Mouse (Mus musculus) gastrocnemius, adult 18-20 months (tissue): ENCODE results near the gene C1ql2. TPM values are rescaled to one million over a fixed set of nuclear protein-coding genes. Genes with fewer than 3 reads are reported as not detected.
A peak's percentile ranks its signal among the peaks of the same experiment; 100 is the strongest.

Experiments used
- DNase-seq: peaks from one replicate; pipeline ENCODE4 v3.0.0; 2021; ENCODE audit warnings: low spot score
- long read RNA-seq, 2 experiments: library from polyadenylated mRNA; stranded (forward); transcript quantifications; one replicate each; pipeline ENCODE4 v2.0.0; 2021
- total RNA-seq, 2 experiments: library from RNA; stranded (reverse); gene quantifications; 2 replicates each; pipeline ENCODE4 v1.2.3; 2021

The C1ql2 gene
- total RNA-seq, result not detected
- long read RNA-seq, experiment 1, result 0 reads
- long read RNA-seq, experiment 2, result 0 reads

DNA sequence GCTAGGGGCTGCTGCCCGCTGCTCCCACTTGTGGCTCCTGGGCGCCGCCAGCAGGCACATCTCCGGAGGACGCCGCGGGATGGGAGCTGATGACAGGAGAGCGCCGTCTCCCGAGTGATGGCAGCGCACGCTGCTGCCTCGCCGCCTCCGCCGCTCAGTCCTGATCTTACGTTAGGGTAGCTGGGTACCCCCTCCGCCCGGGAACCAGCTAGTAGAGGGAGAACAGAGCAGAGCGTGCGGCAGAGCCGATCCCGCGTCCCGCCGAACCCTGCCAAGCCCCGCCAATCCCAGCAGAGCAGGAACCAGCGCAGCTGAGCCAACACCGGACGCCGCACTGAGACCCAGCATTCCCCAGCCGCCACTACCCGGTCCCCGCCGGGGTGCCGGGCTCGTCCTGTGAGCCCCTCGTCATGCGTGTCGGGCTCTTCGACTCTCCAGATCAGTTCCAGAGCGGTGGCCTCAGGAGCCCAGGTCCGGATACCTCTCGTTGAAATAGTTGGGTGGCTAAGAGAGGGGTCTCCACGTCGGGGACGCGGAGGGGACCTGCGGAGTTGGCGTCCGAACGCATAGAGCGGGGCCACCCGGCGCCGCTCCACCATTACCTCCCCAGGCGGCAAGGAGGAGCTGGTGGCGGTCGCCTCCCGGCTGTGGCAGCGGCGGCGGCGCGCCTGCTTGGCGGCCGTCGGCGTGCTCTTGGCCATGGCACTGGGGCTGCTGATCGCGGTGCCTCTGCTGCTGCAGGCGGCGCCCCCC is at the start of gene C1ql2:
Gene C1ql2 (plus strand): TSS at position 164 of the 753 bp plus-strand sequence.
- DNase-seq, result no peak

DNA sequence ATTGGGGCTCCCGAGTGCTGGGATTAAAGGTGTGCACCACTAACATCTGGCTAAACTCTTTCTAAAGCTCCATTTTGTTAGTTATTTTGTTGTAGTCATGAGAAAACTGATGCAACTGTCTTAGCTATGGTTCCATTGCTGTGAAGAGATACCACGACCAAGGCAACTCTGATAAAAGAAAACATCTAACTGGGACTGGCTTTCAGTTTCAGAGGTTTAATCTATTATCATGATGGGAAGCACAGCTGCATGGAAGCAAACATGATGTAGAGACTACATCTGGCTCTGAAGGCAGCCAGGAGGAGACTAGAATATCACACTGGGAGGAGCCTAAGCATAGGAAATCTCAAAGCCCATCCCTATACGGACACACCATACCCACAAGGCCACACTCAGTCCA is 48.7 kb upstream of the C1ql2 start:
- no peak for DNase-seq

GRCm38 (mm10) chr1:120293803-120294202 is 46.6 kb upstream of the C1ql2 start:
- no peak for DNase-seq

- no peak for DNase-seq
Observed at GRCm38 (mm10) chr1:120296936-120297335, 43.4 kb upstream of the C1ql2 start.

GRCm38 (mm10) chr1:120305801-120306200 is 34.6 kb upstream of the C1ql2 start:
- DNase-seq, result no peak

DNA sequence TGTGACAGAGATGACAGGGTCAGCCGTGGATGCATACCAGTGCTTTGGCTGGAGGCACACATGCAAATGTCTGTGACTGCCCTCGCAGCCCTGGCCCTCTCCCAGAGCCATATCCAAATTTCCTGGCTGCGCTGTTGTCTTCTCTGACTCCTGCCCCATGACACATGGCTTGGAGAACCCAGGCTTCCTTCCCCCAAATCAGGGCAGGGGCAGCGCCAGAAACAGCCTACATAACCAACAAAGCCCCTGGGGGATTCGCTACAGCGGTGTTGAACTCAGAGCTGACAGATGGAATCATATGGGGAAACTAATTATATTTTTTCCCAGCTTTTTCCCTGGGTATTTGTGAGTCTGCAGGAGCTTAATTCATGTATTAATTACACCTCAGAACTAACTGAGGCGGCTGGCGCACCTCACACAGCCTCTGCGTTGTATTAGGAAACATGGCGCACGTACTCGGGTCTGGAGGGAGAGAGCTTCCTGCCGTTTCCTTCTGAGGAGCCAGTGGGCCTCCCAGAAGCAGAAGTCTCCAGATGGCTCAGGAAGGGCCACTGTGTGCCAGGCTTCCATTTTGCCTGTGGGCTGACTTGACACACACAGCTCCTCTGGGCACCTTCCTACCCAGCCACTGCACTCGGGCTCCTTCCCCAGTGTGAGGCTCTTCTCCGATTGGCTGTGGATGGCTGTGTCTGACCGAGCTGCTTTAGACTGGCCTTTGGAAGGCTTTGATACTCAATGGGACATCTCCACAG is 18.9 kb upstream of the C1ql2 start:
- DNase-seq, result no peak

- DNase-seq, result no peak
Observed at GRCm38 (mm10) chr1:120323131-120323561, 17.2 kb upstream of the C1ql2 start.

DNA sequence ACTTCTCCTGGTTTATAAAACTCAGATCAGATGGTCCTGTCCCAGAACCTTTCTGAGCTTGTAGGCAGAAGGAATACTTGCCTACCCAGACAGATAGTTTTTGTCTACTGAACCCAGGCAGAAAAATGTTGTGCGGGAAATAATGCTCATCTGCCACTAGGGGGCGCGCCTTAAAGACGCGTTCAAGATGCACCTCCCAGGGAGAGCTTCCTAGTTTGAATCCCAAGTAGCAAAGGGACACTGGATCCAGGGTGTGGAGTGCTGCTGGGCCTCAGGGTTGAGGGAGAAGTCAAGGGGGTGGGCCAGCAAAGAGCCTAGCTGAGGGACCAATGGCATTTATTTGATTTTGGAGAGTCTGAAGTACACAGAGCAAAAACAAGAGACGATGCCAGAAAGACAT is 12.7 kb upstream of the C1ql2 start:
- peak; percentile 20 for DNase-seq

DNA sequence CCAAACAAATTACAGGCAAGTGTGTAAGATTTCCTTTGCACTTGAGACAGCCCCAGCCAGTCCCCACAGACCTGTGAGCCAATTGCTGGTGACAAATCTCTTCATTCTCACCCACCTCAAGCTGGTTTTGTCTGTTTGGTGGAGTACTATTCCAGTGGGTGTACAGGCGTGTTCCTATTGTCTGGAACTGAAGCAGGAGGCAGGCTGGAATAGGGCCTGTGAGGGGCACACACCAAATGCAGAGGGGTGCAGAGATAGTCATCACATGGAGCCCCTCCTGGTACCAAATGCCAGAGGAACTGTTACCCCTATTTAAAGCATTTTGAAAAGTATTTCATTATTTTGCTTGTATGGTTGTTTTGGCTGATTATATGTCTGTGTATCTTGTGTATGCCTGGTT is 12.2 kb upstream of the C1ql2 start:
- no peak for DNase-seq

DNA sequence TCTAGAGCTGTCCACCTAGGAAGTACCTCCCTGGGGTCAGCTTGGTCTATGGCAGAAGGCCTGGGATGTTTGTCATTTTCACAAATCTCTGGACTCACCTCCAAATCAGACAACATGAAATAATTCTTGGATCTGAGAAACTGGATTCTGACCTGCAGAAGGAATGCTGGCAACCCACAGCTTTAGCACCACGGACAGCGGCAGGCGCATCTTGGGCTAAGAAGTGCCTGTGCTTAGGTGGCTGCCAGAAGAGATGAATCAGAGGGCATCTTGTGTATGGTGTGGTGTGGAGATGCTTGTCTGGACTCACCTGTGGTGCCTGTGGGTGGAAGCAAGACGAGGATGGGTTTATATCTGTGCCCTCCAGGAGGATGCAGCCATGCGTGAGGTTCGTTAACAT is 8.5 kb upstream of the C1ql2 start:
- no peak for DNase-seq

DNA sequence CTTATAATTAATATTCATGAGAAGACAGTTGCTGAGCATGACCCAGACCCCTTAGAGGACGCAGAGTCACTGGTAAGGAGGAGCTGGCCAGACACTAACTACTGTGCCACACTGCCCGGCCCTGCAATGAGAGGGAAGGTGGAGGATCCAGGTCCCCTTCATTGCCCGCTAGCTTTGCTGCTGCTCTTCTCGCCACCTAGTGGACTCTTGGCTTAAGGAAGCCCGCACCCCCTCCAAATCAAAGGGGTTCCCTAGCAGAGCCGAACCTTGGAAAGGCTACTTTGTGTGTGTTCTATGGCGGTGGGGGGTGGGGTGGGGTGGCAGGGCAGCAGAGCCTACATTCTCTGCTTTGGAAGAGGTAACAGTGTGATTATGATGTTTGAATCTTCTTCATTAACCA is 2.4 kb upstream of the C1ql2 start:
- DNase-seq, result no peak

DNA sequence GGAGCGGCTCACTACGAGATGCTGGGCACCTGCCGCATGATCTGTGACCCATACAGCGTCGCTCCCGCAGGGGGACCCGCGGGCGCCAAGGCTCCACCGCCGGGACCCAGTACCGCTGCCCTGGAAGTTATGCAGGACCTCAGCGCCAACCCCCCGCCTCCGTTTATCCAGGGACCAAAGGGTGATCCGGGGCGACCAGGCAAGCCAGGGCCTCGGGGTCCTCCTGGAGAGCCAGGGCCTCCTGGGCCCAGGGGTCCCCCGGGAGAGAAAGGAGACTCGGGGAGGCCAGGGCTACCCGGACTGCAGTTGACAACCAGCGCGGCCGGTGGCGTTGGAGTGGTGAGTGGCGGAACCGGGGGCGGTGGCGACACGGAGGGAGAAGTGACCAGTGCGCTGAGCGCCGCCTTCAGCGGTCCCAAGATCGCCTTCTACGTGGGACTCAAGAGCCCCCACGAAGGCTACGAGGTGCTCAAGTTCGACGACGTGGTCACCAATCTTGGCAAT is 842 bp downstream of the C1ql2 start:
- DNase-seq, result no peak

DNA sequence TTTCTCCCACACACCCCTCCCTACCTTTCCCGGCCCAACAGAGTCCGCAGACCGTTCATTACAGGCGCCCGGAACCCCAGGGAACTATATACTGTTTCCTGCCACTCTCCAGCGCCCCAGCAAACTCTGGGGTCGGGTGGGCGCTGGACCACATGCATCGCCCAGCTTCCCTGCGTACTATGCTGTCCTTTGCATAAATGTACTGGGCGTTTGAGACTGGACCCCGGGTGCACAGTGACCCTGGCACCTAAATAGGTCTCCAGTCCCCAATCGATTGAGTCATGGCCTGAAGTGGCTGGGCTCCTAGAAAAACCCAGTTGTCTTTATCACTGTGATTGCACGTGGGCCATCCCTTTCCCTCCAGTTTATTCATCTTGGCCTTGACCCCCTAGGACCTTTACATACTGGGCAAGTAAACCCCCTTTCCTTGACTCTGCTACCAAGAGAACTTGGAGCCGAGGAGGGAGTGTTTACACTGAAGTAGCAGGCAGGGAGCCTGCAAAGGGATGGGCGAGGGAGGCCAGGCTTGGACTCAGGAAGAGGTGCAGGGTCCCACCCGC is 1.5 kb downstream of the C1ql2 start:
- DNase-seq, result no peak

DNA sequence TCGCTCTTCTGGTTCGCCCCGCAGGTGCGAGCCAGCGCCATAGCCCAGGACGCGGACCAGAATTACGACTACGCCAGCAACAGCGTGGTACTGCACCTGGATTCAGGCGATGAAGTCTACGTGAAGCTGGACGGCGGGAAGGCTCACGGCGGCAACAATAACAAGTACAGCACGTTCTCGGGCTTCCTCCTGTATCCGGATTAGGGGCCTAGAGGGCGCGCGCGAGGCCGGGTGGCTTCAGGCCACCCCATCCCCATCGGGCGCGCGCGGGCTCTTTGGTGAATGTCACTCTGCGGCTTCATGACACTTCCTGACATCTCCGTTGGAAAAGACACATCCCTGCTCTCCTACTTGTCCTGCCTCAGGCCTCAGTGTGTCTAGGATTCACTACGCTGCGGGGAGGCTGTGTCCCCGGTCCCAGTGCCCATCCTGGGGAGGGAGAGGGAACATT is 2.0 kb downstream of the C1ql2 start:
- DNase-seq, result no peak

DNA sequence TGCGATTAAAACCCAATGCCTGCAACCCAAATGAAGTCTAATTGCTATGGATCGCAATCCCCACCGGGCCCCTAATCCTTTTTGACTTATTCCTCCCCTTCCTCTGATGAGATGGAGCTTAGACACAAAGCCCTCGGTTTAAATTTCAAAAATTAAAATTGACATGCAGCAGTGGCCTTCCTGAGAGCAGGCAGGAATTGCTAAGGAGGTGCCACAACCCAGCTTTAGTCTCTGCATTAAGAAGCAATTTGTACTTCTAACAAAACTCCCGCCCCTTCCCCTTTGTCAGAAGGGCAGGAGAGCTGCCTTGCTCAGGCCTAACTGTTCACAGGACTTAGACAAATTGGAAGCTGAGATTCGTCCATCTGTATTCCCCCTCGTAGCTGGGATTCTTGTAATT is 4.6 kb downstream of the C1ql2 start:
- no peak for DNase-seq

DNA sequence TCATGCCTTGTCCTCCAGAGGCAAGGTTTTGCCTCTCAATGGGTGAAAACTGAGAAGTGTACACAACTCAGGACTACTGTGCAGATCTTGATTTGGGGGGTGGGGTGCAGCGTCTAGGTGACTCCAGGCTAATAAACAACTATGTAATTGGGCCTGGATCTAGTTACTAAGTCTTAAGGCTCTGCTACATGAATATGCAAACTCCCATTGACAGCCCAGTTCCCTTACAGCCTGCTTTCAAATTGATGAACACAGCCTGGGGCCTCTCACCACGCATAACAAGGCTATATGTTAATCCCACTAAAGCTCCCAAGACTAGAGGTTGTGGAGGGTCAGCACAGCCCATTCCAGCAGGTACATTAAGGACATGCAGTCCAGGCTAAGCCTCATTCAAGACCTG is 14.0 kb downstream of the C1ql2 start:
- no peak for DNase-seq

DNA sequence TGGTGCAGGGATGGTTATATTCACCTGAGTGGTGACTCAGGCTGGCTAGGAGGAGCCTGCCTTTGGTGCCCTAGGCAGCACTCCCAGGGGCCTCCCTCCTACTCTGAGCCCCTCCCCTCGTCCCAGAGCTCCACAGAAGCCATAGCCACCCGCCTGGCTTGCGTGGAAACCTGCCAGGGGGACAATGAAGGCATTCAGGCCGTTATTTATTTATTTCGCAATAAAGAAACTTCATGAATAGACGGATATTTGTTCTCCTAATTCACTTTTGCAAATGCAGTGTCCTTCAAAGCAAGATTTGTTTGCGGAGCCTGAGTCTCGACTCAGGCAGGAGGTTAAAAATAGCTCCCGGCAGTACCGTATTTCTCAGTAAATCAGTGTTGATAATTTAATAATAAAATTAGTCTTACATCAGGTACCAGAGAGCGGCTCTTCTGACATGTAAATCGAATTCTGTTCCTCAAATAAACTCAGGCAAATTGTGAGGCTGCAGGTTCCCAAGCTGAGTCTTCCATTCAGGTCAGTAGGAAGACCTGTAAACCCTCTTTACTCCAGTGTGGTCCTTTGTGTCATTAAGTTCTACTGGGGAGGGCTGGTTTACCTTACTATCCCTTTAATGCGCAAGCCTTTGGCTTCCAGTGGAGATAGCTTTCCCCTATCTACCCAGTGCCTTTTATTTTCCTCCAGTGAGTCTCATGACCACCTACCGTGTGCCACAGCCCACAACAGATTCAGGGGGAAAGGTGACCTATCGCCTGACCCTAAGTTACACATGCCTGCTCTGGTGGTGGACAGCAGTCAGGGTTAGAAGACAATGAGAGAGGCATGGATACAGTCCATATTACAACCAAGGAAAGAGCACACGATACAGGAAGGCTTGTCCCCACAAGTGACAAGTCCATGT is 17.2 kb downstream of the C1ql2 start:
- no peak for DNase-seq

DNA sequence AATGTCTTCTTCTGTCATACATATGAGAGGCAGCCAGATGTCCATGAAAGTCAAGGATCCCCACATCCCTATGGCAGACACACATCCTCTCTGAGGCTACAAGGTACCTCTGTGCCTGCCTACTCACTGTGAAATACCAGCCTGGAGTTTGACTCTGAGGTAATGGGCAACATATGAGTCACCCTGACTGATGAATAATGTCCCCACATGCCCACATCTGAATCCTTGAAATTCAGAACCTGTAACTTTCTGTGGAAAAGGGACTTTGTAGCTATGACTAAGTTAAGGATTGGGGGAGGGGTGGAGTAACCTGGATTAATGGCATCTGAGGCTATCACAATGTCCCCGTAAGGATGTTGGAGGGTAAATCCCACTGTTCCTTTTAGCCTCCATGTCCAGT is 23.3 kb downstream of the C1ql2 start:
- DNase-seq, result no peak

GRCm38 (mm10) chr1:120368138-120368537 is 27.8 kb downstream of the C1ql2 start:
- no peak for DNase-seq

DNA sequence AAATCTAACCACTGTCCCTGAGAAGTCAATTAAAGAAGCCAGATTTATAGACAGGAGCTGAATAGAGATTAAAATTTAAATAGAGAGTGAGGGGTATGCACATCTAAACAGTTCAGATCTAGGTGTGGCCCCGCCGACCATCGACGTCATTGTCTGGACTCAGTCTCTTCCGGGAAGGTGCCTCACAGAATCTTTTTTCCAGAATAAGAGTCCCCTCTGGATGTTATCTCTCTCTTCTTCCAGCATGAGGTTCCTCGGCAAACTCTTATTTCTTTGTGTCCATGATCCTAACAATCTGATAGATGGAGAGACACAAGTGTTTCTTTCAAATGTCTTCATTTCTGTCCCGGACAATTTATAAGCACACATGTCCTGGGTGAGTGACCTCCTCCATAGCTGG is 33.7 kb downstream of the C1ql2 start:
- no peak for DNase-seq

- DNase-seq, result no peak
Observed at GRCm38 (mm10) chr1:120374832-120375231, 34.5 kb downstream of the C1ql2 start.
